Mouse (Mus musculus): Measurements from ENCODE around the gene Lhfpl3.

DNA sequence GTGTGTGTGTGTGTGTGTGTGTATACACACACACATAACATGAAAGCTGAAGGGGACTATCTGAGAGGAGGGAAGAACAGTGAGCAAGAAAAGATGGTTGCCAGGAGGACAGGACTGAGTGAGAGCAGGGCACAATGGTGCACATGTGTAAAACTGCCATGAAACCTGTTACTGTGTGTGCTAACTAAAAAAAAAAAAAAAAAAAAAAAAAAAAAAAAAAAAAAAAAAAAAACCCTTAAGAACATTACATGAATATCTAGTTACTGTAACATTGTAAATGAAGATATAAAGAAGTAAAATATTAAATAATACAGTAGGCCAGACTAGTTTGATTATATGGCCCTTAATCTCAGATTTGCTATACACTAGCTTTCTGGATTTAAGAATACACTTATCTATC lies 543.3 kb downstream of the Lhfpl3 start:
- no peak for TF ChIP-seq CTCF (IDR thresholded peaks at IDR 0.05; ENCODE audit: low read depth)
- TF ChIP-seq EP300 (IDR thresholded peaks at IDR 0.05; ENCODE audit: low read depth), result no peak
